Mouse (Mus musculus) thymus, adult 2 months (tissue): ENCODE measurements at regions not wholly inside any gene's neighbourhood (a gene's known extent, or its start where the extent isn't known, plus 50 kb on each side); places are given as distances from the start of the nearest gene placed in this dataset.

Experiments used
- CTCF ChIP-seq: fragments of 200-500 bp; IDR thresholded peaks from 2 replicates; pipeline ENCODE4 v1.5.1; 2012; ENCODE audit warnings: mild to moderate bottlenecking, control low read depth, low read length, moderate library complexity, borderline replicate concordance; ENCODE audit not compliant: control insufficient read depth, poor library complexity, insufficient read depth; ENCODE audit errors: extremely low read depth
- POLR2A ChIP-seq: fragments of 200-500 bp; IDR thresholded peaks from 2 replicates; pipeline ENCODE4 v1.6.1; 2012; ENCODE audit warnings: mild to moderate bottlenecking, low read length, control low read depth, moderate library complexity; ENCODE audit not compliant: control insufficient read depth, poor library complexity, insufficient read depth; ENCODE audit errors: extremely low read depth

GRCm38 (mm10) chr14:74205011-74205410 is 435.6 kb upstream of the Htr2a start:
- TF ChIP-seq CTCF (no peak), POLR2A (no peak)
